Mouse (Mus musculus) liver, postnatal 0 days (tissue): ENCODE data around the gene Il1b. TPM values are rescaled to one million over a fixed set of nuclear protein-coding genes. Genes with fewer than 3 reads are reported as not detected.

Experiments used
- ATAC-seq: fragments of 200-750 bp; cut with Nextera tagmentation; 2 replicates; pipeline ENCODE4 v1.8.0; 2017; ENCODE audit warnings: mild to moderate bottlenecking, moderate library complexity
- DNase-seq: peaks from one replicate; pipeline ENCODE4 v3.0.0-alpha.2; 2016
- H3K27ac ChIP-seq: fragments of 300-500 bp; sonication (generic); 2 replicates; pipeline ENCODE4 v1.5.1; 2014; ENCODE audit warnings: antibody characterized with exemption, moderate library complexity, mild to moderate bottlenecking, low read depth
- H3K27me3 ChIP-seq: fragments of 300-500 bp; sonication (generic); 2 replicates; pipeline ENCODE4 v1.6.1; 2014; ENCODE audit warnings: low read length, control low read depth, mixed read lengths; ENCODE audit not compliant: insufficient read depth
- H3K36me3 ChIP-seq: fragments of 300-500 bp; sonication (generic); replicated peaks from 2 replicates; pipeline ENCODE4 v1.6.1; 2014; ENCODE audit warnings: mild to moderate bottlenecking, control low read depth, low read length, moderate library complexity, mixed read lengths; ENCODE audit not compliant: insufficient read depth
- H3K4me1 ChIP-seq: fragments of 300-500 bp; sonication (generic); 2 replicates; pipeline ENCODE4 v1.6.1; 2014; ENCODE audit warnings: antibody characterized with exemption, mild to moderate bottlenecking, control low read depth; ENCODE audit not compliant: insufficient read depth
- H3K4me2 ChIP-seq: fragments of 300-500 bp; sonication (generic); 2 replicates; pipeline ENCODE4 v1.6.1; 2014; ENCODE audit warnings: low read depth, mild to moderate bottlenecking, low read length, moderate library complexity, mixed read lengths
- H3K4me3 ChIP-seq: fragments of 300-500 bp; sonication (generic); 2 replicates; pipeline ENCODE4 v1.5.1; 2014; ENCODE audit warnings: low read depth, low read length
- H3K9ac ChIP-seq: fragments of 300-500 bp; sonication (generic); replicated peaks from 2 replicates; pipeline ENCODE4 v1.6.1; 2014; ENCODE audit warnings: mild to moderate bottlenecking, moderate library complexity
- H3K9me3 ChIP-seq: fragments of 300-500 bp; sonication (generic); 2 replicates; pipeline ENCODE4 v1.6.1; 2016; ENCODE audit warnings: mild to moderate bottlenecking, control low read depth, low read length, mixed read lengths
- CTCF ChIP-seq: sonication (generic); IDR thresholded peaks from 2 replicates; pipeline ENCODE4 v1.5.1; 2016; ENCODE audit warnings: antibody characterized with exemption, low read depth
- EP300 ChIP-seq: IDR thresholded peaks from 2 replicates; pipeline ENCODE4 v1.6.1; 2016; ENCODE audit warnings: antibody characterized with exemption, low read depth, mild to moderate bottlenecking
- WGBS: fragments of 180-500 bp; shearing (Covaris S2); extraction: QIAGEN DNeasy Blood & Tissue Kit; methylation state at CpG from one replicate; pipeline ENCODE4 v1.1.7; 2014; ENCODE audit not compliant: insufficient replicate concordance; 5-methylcytosine and 5-hydroxymethylcytosine counted together
- polyA plus RNA-seq: library from polyadenylated mRNA; unstranded; fragments of >200 nt; fragmentation: Nextera tagmentation; extraction: Ambion mirVana; gene quantifications from 2 replicates; pipeline ENCODE4 v1.2.1, GENCODE M21; 2015

The Il1b gene
- 1.3 TPM in 2 replicates for polyA plus RNA-seq

DNA sequence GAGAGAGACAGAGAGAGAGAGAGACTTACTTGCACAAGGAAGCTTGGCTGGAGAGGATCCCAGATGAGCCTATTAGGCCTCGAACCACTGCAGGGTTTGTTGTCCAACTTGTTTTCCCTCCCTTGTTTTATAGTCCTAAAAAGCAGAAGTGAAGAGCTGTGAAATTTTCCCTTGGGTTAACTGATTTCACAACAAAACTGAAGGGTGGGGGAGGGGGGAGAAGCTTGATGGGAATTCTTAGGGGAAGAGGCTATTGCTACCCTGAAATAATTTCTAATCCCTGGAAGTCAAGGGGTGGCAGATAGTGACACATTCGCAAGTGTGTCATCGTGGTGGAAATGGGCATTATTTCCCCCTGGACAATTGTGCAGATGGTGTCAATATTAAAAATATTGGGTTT is at the start of gene Il1b:
Il1b (minus strand) TSS at position 101 of the 400 bp plus-strand sequence.
- no peak within 1 kb of the TSS for H3K4me3 ChIP-seq
- TF ChIP-seq EP300 = no peak
- no peak for TF ChIP-seq CTCF
- H3K9ac ChIP-seq = no peak within 1 kb of the TSS
- no peaks in the 10 kb centered on the region for H3K4me1 ChIP-seq
- DNase-seq (no peak), ATAC-seq (no peak)
- H3K27ac ChIP-seq = no peak within 1 kb of the TSS
- no peaks in the 10 kb centered on the region for H3K9me3 ChIP-seq
- no peaks in the 10 kb centered on the region for H3K36me3 ChIP-seq
- H3K4me2 ChIP-seq = no peak within 1 kb of the TSS
- H3K27me3 ChIP-seq = no peaks in the 10 kb centered on the region
- WGBS = 67% methylated on average over 3 of the region's 3 CpGs

DNA sequence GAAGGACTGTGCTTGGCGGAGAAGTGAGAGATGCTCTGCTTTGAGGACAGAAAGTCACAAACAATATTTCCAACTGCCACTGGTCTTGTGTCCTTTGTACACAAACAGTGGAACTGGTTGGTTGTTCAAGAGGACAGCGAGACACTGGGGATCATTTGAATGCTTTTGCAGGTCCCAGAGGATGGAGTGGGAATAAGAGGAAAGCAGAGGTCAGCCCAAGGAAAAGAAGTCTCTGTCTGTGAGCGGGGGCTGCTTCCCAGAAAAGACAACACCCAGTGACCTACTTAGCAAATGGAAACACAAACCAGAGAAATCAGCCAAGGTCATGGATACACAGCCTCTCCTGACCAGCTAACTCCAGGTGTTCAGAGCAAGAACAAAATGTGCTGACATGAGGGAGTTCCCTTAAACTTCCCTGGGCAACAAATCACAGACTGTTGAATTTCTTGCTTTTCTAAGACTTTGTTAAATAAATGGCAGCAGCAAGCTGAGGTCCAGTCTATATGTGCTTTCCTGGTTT is 48.5 kb upstream of the Il1b start:
- Histone ChIP-seq H3K9me3 (no peaks in the 10 kb centered on the region), H3K4me1 (no peaks in the 10 kb centered on the region), H3K27ac (no peak overlapping the region), H3K27me3 (no peaks in the 10 kb centered on the region), H3K4me3 (no peak overlapping the region), H3K36me3 (no peaks in the 10 kb centered on the region), H3K4me2 (no peak overlapping the region), H3K9ac (no peak overlapping the region)
- DNase-seq (no peak), ATAC-seq (no peak)
- TF ChIP-seq EP300 = no peak
- TF ChIP-seq CTCF = no peak
- WGBS = 79% methylated on average over 3 of the region's 3 CpGs

DNA sequence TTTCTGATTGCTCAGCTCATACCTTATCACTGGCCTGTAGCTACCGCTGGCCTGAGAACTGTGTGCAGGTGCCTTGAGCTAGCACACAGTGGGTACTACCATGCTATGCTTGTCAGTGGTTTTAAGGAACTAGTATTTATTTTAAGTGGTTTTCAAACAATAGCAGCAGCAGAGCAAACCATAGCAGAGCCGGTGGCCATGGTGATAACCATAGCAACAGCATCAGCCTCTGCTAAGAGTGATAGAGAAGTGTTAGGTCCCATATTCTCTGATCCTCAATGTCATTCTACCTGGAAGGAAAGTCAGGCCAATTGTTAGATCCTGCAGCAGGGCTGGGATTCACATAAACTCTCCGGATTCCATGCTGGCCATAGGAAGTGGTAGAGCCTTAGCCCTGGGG is 43.7 kb upstream of the Il1b start:
- TF ChIP-seq EP300 = no peak
- TF ChIP-seq CTCF = no peak
- ATAC-seq (no peak), DNase-seq (no peak)
- Histone ChIP-seq H3K27ac (no peak overlapping the region), H3K4me1 (no peaks in the 10 kb centered on the region), H3K27me3 (no peaks in the 10 kb centered on the region), H3K36me3 (no peaks in the 10 kb centered on the region), H3K4me3 (no peak overlapping the region), H3K9ac (no peak overlapping the region), H3K9me3 (no peaks in the 10 kb centered on the region), H3K4me2 (no peak overlapping the region)
- 72% methylated on average over 3 of the region's 3 CpGs for WGBS

DNA sequence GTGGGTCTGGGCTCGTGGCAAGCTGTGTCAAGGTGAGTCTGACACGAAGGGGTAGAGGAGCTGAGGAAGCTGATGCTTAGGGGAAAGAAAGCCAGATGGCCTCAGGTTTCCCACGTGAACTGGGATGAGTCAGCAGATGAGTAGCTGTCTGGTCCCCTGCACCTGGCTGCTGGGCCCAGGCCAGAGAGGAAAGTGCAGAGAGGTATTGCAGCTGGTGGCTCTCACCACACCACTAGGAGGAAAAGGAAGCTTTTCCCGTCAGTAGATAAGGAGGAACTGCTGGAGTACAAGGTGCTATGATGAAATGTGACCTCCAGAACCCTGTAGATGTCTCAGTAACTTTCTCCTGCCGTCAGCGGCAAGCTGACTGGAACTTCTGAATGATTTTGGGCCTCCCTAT is 42.5 kb upstream of the Il1b start:
- Histone ChIP-seq H3K36me3 (no peaks in the 10 kb centered on the region), H3K4me2 (no peak overlapping the region), H3K27me3 (no peaks in the 10 kb centered on the region), H3K9ac (no peak overlapping the region), H3K4me3 (no peak overlapping the region), H3K4me1 (no peaks in the 10 kb centered on the region), H3K27ac (peak overlapping the region; percentile 34; the same call in 1 of the 2 replicates), H3K9me3 (no peaks in the 10 kb centered on the region)
- no peak for DNase-seq
- WGBS = 26% methylated on average over 6 of the region's 6 CpGs
- TF ChIP-seq CTCF (0 out of 2 replicates have a peak, but pooled peaks have one; percentile 11), EP300 (no peak)
- ATAC-seq = peak; percentile 41; the same call in 1 of the 2 replicates

DNA sequence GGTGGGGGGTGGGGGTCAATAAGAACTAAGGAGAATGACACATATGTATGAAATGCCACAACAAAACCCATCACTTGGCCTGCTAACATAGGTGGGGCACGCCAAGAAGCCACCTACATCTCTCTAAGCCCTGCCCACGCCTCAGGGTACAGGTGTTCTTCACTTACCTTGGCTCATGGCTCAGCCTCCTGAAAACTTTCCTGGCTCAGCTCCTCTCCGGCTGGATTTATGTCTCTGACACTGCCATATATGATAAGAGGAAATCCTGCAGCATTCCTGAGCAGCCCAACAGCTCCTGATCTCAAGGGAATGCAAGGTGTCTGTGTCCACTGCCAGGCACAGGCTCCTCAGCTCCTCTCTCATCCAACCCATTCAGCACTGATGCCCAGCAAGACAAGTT is 40.7 kb upstream of the Il1b start:
- no peak overlapping the region for H3K4me3 ChIP-seq
- H3K4me1 ChIP-seq = no peaks in the 10 kb centered on the region
- H3K9ac ChIP-seq = no peak overlapping the region
- ATAC-seq = no peak
- TF ChIP-seq CTCF = no peak
- no peak for TF ChIP-seq EP300
- H3K9me3 ChIP-seq = no peaks in the 10 kb centered on the region
- no peak overlapping the region for H3K4me2 ChIP-seq
- DNase-seq = no peak
- no peak overlapping the region for H3K27ac ChIP-seq
- WGBS = 63% methylated on average over 3 of the region's 3 CpGs
- H3K36me3 ChIP-seq = no peaks in the 10 kb centered on the region
- H3K27me3 ChIP-seq = no peaks in the 10 kb centered on the region

DNA sequence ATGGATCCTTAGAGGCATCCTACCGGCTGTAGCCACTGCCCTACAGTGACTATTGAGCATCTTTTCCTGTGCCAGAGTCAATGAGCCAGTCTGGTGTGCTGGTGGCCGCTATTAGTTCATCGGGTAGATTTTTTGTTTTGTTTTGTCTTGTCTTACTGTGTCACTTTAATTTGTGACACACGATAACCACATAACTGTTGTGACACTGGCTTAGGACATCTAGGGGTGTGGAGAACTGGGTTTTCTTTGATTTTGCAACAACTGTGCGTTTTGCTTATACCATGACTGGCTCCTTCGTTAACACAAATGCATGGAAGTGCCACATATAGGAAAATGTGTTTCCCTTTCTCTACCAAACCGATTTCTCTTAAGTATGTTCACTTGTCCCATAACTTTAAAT is 39.4 kb upstream of the Il1b start:
- no peaks in the 10 kb centered on the region for H3K4me1 ChIP-seq

DNA sequence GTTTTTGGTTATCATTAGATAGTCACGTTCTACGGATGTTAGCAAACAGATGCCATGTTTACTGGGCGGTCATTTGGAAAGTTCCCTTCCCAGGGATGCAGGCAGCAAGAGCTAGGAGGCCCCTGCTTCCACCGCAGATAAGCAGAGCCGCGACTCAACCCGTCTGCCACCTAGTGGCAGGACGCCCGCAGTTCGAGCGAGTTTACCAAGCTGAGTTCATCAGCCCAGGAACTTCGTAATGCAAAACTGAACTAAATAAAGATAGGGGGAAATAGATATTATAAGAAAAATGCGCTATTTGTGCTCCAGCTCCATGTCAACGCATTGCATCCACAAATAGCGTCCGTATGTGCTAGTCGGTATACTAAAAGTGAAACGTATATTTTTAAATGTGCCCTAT is 37.5 kb upstream of the Il1b start:
- Histone ChIP-seq H3K27me3 (no peaks in the 10 kb centered on the region), H3K27ac (no peak overlapping the region), H3K36me3 (no peaks in the 10 kb centered on the region), H3K4me2 (no peak overlapping the region), H3K4me1 (no peaks in the 10 kb centered on the region), H3K4me3 (no peak overlapping the region), H3K9me3 (no peaks in the 10 kb centered on the region), H3K9ac (no peak overlapping the region)
- ATAC-seq (peak; percentile 44; the same call in 1 of the 2 replicates), DNase-seq (peak; percentile 78)
- WGBS = 14% methylated on average over 18 of the region's 18 CpGs
- TF ChIP-seq CTCF (peak; percentile 80), EP300 (no peak)

More for the DNA sequence above, 39.4 kb upstream of the Il1b start:
- Histone ChIP-seq H3K27ac (0 out of 2 replicates have a peak overlapping the region, but pooled peaks have one; percentile 22), H3K9ac (no peak overlapping the region), H3K36me3 (no peaks in the 10 kb centered on the region), H3K9me3 (no peaks in the 10 kb centered on the region), H3K4me3 (no peak overlapping the region), H3K27me3 (no peaks in the 10 kb centered on the region), H3K4me2 (no peak overlapping the region)
- no peak for ATAC-seq
- WGBS = 67% methylated on average over 7 of the region's 7 CpGs
- no peak for DNase-seq
- TF ChIP-seq EP300 (0 out of 2 replicates have a peak, but pooled peaks have one; percentile 13), CTCF (no peak)
